Mouse (Mus musculus): Measurements from ENCODE around the gene Nol9. TPM values are rescaled to one million over a fixed set of nuclear protein-coding genes. Genes with fewer than 3 reads are reported as not detected.

Nol9 gene
- polyA plus RNA-seq, 1 experiment: 8.0 TPM

- Histone ChIP-seq H3K36me3 (ENCODE audit: control insufficient read depth, insufficient read depth, low read length) (no peaks in the 10 kb centered on the region), H3K27ac (ENCODE audit: control insufficient read depth, insufficient read depth, low read depth, low read length) (no peak overlapping the region), H3K4me1 (ENCODE audit: control insufficient read depth, insufficient read depth, low read length) (peaks cover 3% of the 10 kb centered on the region), H3K4me3 (ENCODE audit: control insufficient read depth, low read depth, low read length) (no peak overlapping the region), H3K27me3 (ENCODE audit: control insufficient read depth, insufficient read depth, low read length) (no peaks in the 10 kb centered on the region)
- TF ChIP-seq POLR2A (IDR thresholded peaks at IDR 0.05; ENCODE audit: control insufficient read depth, low read depth, low read length): no peak
Observed at GRCm38 (mm10) chr4:152094233-152094632, 55.1 kb downstream of the Nol9 start.

GRCm38 (mm10) chr4:152095937-152096910, 57.1 kb downstream of the Nol9 start:
- Histone ChIP-seq H3K36me3 (ENCODE audit: control insufficient read depth, insufficient read depth, low read length) (no peaks in the 10 kb centered on the region), H3K27ac (ENCODE audit: control insufficient read depth, insufficient read depth, low read depth, low read length) (no peak overlapping the region), H3K27me3 (ENCODE audit: control insufficient read depth, insufficient read depth, low read length) (no peaks in the 10 kb centered on the region), H3K4me3 (ENCODE audit: control insufficient read depth, low read depth, low read length) (no peak overlapping the region; the same call in 1 of the 2 replicates), H3K4me1 (ENCODE audit: control insufficient read depth, insufficient read depth, low read length) (peaks cover 3% of the 10 kb centered on the region)
- TF ChIP-seq CTCF (IDR thresholded peaks at IDR 0.05; ENCODE audit: control insufficient read depth, insufficient read depth, insufficient replicate concordance, low read depth, low read length) (peak; percentile 34; the same call in 1 of the 2 replicates), POLR2A (IDR thresholded peaks at IDR 0.05; ENCODE audit: control insufficient read depth, low read depth, low read length) (no peak)

GRCm38 (mm10) chr4:152096927-152097326, 57.8 kb downstream of the Nol9 start:
- no peaks in the 10 kb centered on the region for H3K27me3 ChIP-seq (ENCODE audit: control insufficient read depth, insufficient read depth, low read length)
- no peak for TF ChIP-seq POLR2A (IDR thresholded peaks at IDR 0.05; ENCODE audit: control insufficient read depth, low read depth, low read length)
- TF ChIP-seq CTCF (IDR thresholded peaks at IDR 0.05; ENCODE audit: control insufficient read depth, insufficient read depth, insufficient replicate concordance, low read depth, low read length): no peak
- no peaks in the 10 kb centered on the region for H3K36me3 ChIP-seq (ENCODE audit: control insufficient read depth, insufficient read depth, low read length)
- no peak overlapping the region for H3K27ac ChIP-seq (ENCODE audit: control insufficient read depth, insufficient read depth, low read depth, low read length)
- H3K4me3 ChIP-seq (ENCODE audit: control insufficient read depth, low read depth, low read length): no peak overlapping the region; the same call in 1 of the 2 replicates
- H3K4me1 ChIP-seq (ENCODE audit: control insufficient read depth, insufficient read depth, low read length): peaks cover 3% of the 10 kb centered on the region

GRCm38 (mm10) chr4:152097911-152098799, 59.0 kb downstream of the Nol9 start:
- no peaks in the 10 kb centered on the region for H3K36me3 ChIP-seq (ENCODE audit: control insufficient read depth, insufficient read depth, low read length)
- H3K4me1 ChIP-seq (ENCODE audit: control insufficient read depth, insufficient read depth, low read length): no peaks in the 10 kb centered on the region; the same call in none of the 2 replicates
- H3K27me3 ChIP-seq (ENCODE audit: control insufficient read depth, insufficient read depth, low read length): no peaks in the 10 kb centered on the region
- no peak for TF ChIP-seq POLR2A (IDR thresholded peaks at IDR 0.05; ENCODE audit: control insufficient read depth, low read depth, low read length)
- no peak for TF ChIP-seq CTCF (IDR thresholded peaks at IDR 0.05; ENCODE audit: control insufficient read depth, insufficient read depth, insufficient replicate concordance, low read depth, low read length)
- no peak overlapping the region for H3K27ac ChIP-seq (ENCODE audit: control insufficient read depth, insufficient read depth, low read depth, low read length)
- H3K4me3 ChIP-seq (ENCODE audit: control insufficient read depth, low read depth, low read length): no peak overlapping the region

- Histone ChIP-seq H3K4me1 (ENCODE audit: control insufficient read depth, insufficient read depth, low read length) (no peaks in the 10 kb centered on the region; the same call in none of the 2 replicates), H3K27ac (ENCODE audit: control insufficient read depth, insufficient read depth, low read depth, low read length) (peak overlapping the region; percentile 7), H3K36me3 (ENCODE audit: control insufficient read depth, insufficient read depth, low read length) (no peaks in the 10 kb centered on the region), H3K27me3 (ENCODE audit: control insufficient read depth, insufficient read depth, low read length) (no peaks in the 10 kb centered on the region), H3K4me3 (ENCODE audit: control insufficient read depth, low read depth, low read length) (no peak overlapping the region)
- TF ChIP-seq POLR2A (IDR thresholded peaks at IDR 0.05; ENCODE audit: control insufficient read depth, low read depth, low read length) (no peak), CTCF (IDR thresholded peaks at IDR 0.05; ENCODE audit: control insufficient read depth, insufficient read depth, insufficient replicate concordance, low read depth, low read length) (no peak)
Observed at GRCm38 (mm10) chr4:152100541-152100940, 61.4 kb downstream of the Nol9 start.

GRCm38 (mm10) chr4:152101081-152101653, 62.0 kb downstream of the Nol9 start:
- Histone ChIP-seq H3K4me3 (ENCODE audit: control insufficient read depth, low read depth, low read length) (no peak overlapping the region), H3K4me1 (ENCODE audit: control insufficient read depth, insufficient read depth, low read length) (no peaks in the 10 kb centered on the region; the same call in none of the 2 replicates), H3K27ac (ENCODE audit: control insufficient read depth, insufficient read depth, low read depth, low read length) (peak overlapping the region; percentile 7; the same call in 1 of the 2 replicates), H3K27me3 (ENCODE audit: control insufficient read depth, insufficient read depth, low read length) (no peaks in the 10 kb centered on the region), H3K36me3 (ENCODE audit: control insufficient read depth, insufficient read depth, low read length) (no peaks in the 10 kb centered on the region)
- no peak for TF ChIP-seq POLR2A (IDR thresholded peaks at IDR 0.05; ENCODE audit: control insufficient read depth, low read depth, low read length)
- no peak for TF ChIP-seq CTCF (IDR thresholded peaks at IDR 0.05; ENCODE audit: control insufficient read depth, insufficient read depth, insufficient replicate concordance, low read depth, low read length)

Measured in testis, adult 2 months (tissue).